Mouse (Mus musculus): ENCODE data around the gene Ecd. TPM values are rescaled to one million over a fixed set of nuclear protein-coding genes. Genes with fewer than 3 reads are reported as not detected.
A peak's percentile ranks its signal among the peaks of the same experiment; 100 is the strongest.

Ecd gene
- polyA plus RNA-seq (2012; rRNA removed) (30.6 and 31.0 TPM in 2 replicates), polyA plus RNA-seq (2014; fragmentation: Nextera tagmentation; extraction: Ambion mirVana) (46.4 and 52.4 TPM in 2 replicates)

- H3K4me3 ChIP-seq (replicated peaks; ENCODE audit: low read length): peak within 1 kb of the TSS; percentile 76
- TF ChIP-seq POLR2A (IDR thresholded peaks at IDR 0.05; ENCODE audit: borderline replicate concordance, extremely low read depth, insufficient read depth, insufficient read length): peak; percentile 54; the same call in 1 of the 2 replicates
- peaks cover 39% of the 10 kb centered on the region for H3K36me3 ChIP-seq (ENCODE audit: control insufficient read depth, insufficient read depth, low read length)
- 0 out of 2 replicates have a peak, but pooled peaks cover 6% of the 10 kb centered on the region for H3K4me1 ChIP-seq (ENCODE audit: control insufficient read depth, insufficient read depth, low read length)
- DNase-seq (ENCODE audit: low spot score) (peak; percentile 95), ATAC-seq (ENCODE audit: low FRiP score, low read depth) (peak; percentile 100)
- H3K9ac ChIP-seq (ENCODE audit: low read depth, low read length, severe bottlenecking): peak within 1 kb of the TSS; percentile 92
- H3K27ac ChIP-seq (replicated peaks; ENCODE audit: low read depth, low read length): peak within 1 kb of the TSS; percentile 85
- H3K27me3 ChIP-seq (ENCODE audit: control insufficient read depth, insufficient read depth, low read length): no peaks in the 10 kb centered on the region
- WGBS: under 1% methylated on average over 35 of the region's 42 CpGs
- H3K4me2 ChIP-seq (replicated peaks; ENCODE audit: low read depth, low read length, severe bottlenecking): peak within 1 kb of the TSS; percentile 74
- no peaks in the 10 kb centered on the region for H3K9me3 ChIP-seq (ENCODE audit: control insufficient read depth, low read length)
These were observed at the start of gene Ecd, which contains the start of gene Fam149b for GRCm38 (mm10) chr14:20347991-20348541. TSS of gene Ecd (minus strand) at chr14:20348121. TSS of gene Fam149b (plus strand) at chr14:20348162.

GRCm38 (mm10) chr14:20397220-20397619 lies 49.3 kb upstream of the Ecd start:
- TF ChIP-seq POLR2A (IDR thresholded peaks at IDR 0.05; ENCODE audit: borderline replicate concordance, extremely low read depth, insufficient read depth, insufficient read length): no peak
- ATAC-seq (ENCODE audit: low FRiP score, low read depth) (no peak), DNase-seq (ENCODE audit: low spot score) (no peak)
- WGBS: 82% methylated on average over 9 of the region's 9 CpGs
- Histone ChIP-seq H3K27ac (replicated peaks; ENCODE audit: low read depth, low read length) (no peak overlapping the region), H3K4me1 (ENCODE audit: control insufficient read depth, insufficient read depth, low read length) (no peaks in the 10 kb centered on the region), H3K36me3 (ENCODE audit: control insufficient read depth, insufficient read depth, low read length) (0 out of 2 replicates have a peak, but pooled peaks cover 2% of the 10 kb centered on the region), H3K27me3 (ENCODE audit: control insufficient read depth, insufficient read depth, low read length) (no peaks in the 10 kb centered on the region), H3K9ac (ENCODE audit: low read depth, low read length, severe bottlenecking) (no peak overlapping the region), H3K9me3 (ENCODE audit: control insufficient read depth, low read length) (no peaks in the 10 kb centered on the region), H3K4me2 (replicated peaks; ENCODE audit: low read depth, low read length, severe bottlenecking) (no peak overlapping the region), H3K4me3 (replicated peaks; ENCODE audit: low read length) (no peak overlapping the region)

- peak within 1 kb of the TSS; percentile 84 for H3K9ac ChIP-seq (ENCODE audit: low read depth, low read length, severe bottlenecking)
- peak; percentile 98 for DNase-seq (ENCODE audit: low spot score)
- WGBS: under 1% methylated on average over 55 of the region's 68 CpGs
- H3K27me3 ChIP-seq (ENCODE audit: control insufficient read depth, insufficient read depth, low read length): no peaks in the 10 kb centered on the region
- H3K36me3 ChIP-seq (ENCODE audit: control insufficient read depth, insufficient read depth, low read length): peaks cover 23% of the 10 kb centered on the region
- H3K4me1 ChIP-seq (ENCODE audit: control insufficient read depth, insufficient read depth, low read length): no peaks in the 10 kb centered on the region
- H3K4me3 ChIP-seq (replicated peaks; ENCODE audit: low read length): peak within 1 kb of the TSS; percentile 82
- H3K4me2 ChIP-seq (replicated peaks; ENCODE audit: low read depth, low read length, severe bottlenecking): peak within 1 kb of the TSS; percentile 62
- ATAC-seq (ENCODE audit: low FRiP score, low read depth): peak; percentile 91
- H3K27ac ChIP-seq (replicated peaks; ENCODE audit: low read depth, low read length): peak within 1 kb of the TSS; percentile 82
- TF ChIP-seq POLR2A (IDR thresholded peaks at IDR 0.05; ENCODE audit: borderline replicate concordance, extremely low read depth, insufficient read depth, insufficient read length): peak; percentile 85; the same call in 1 of the 2 replicates
- no peaks in the 10 kb centered on the region for H3K9me3 ChIP-seq (ENCODE audit: control insufficient read depth, low read length)
These were observed 45.4 kb upstream of the Ecd start, which contains the start of gene Mrps16 for GRCm38 (mm10) chr14:20393205-20393913. TSS of gene Mrps16 (minus strand) at chr14:20393634.

GRCm38 (mm10) chr14:20392326-20392725 lies 44.4 kb upstream of the Ecd start:
- 88% methylated on average over 3 of the region's 4 CpGs for WGBS

GRCm38 (mm10) chr14:20389446-20390079 lies 41.6 kb upstream of the Ecd start:
- no peak for TF ChIP-seq POLR2A (IDR thresholded peaks at IDR 0.05; ENCODE audit: borderline replicate concordance, extremely low read depth, insufficient read depth, insufficient read length)
- Histone ChIP-seq H3K9me3 (ENCODE audit: control insufficient read depth, low read length) (no peaks in the 10 kb centered on the region), H3K27ac (replicated peaks; ENCODE audit: low read depth, low read length) (no peak overlapping the region), H3K4me3 (replicated peaks; ENCODE audit: low read length) (peak overlapping the region; percentile 76), H3K4me2 (replicated peaks; ENCODE audit: low read depth, low read length, severe bottlenecking) (peak overlapping the region; percentile 58; the same call in 1 of the 2 replicates), H3K27me3 (ENCODE audit: control insufficient read depth, insufficient read depth, low read length) (no peaks in the 10 kb centered on the region), H3K9ac (ENCODE audit: low read depth, low read length, severe bottlenecking) (no peak overlapping the region), H3K4me1 (ENCODE audit: control insufficient read depth, insufficient read depth, low read length) (peaks cover 23% of the 10 kb centered on the region), H3K36me3 (ENCODE audit: control insufficient read depth, insufficient read depth, low read length) (peaks cover 55% of the 10 kb centered on the region)
- WGBS: 85% methylated on average over 8 of the region's 8 CpGs
- DNase-seq (ENCODE audit: low spot score) (no peak), ATAC-seq (ENCODE audit: low FRiP score, low read depth) (no peak)

More at GRCm38 (mm10) chr14:20392326-20392725, 44.4 kb upstream of the Ecd start:
- peaks cover 8% of the 10 kb centered on the region for H3K4me1 ChIP-seq (ENCODE audit: control insufficient read depth, insufficient read depth, low read length)
- H3K4me2 ChIP-seq (replicated peaks; ENCODE audit: low read depth, low read length, severe bottlenecking): 0 out of 2 replicates have a peak overlapping the region, but pooled peaks have one; percentile 15
- no peaks in the 10 kb centered on the region for H3K27me3 ChIP-seq (ENCODE audit: control insufficient read depth, insufficient read depth, low read length)
- no peak overlapping the region for H3K9ac ChIP-seq (ENCODE audit: low read depth, low read length, severe bottlenecking)
- H3K4me3 ChIP-seq (replicated peaks; ENCODE audit: low read length): no peak overlapping the region
- no peaks in the 10 kb centered on the region for H3K9me3 ChIP-seq (ENCODE audit: control insufficient read depth, low read length)
- ATAC-seq (ENCODE audit: low FRiP score, low read depth) (no peak), DNase-seq (ENCODE audit: low spot score) (no peak)
- H3K27ac ChIP-seq (replicated peaks; ENCODE audit: low read depth, low read length): no peak overlapping the region
- H3K36me3 ChIP-seq (ENCODE audit: control insufficient read depth, insufficient read depth, low read length): peaks cover 29% of the 10 kb centered on the region
- no peak for TF ChIP-seq POLR2A (IDR thresholded peaks at IDR 0.05; ENCODE audit: borderline replicate concordance, extremely low read depth, insufficient read depth, insufficient read length)

All from limb, embryonic 14.5 days (tissue).